Mouse (Mus musculus) 416B (cell line): ENCODE data around the gene Crlf3.
"Not testable (repeated sequence)": the region's sequence is repeated elsewhere in the genome, so short reads cannot be mapped to it uniquely, and the experiment has no call there.

Source experiments
- DNase-seq: peaks from one replicate; pipeline ENCODE4 v3.0.0; 2011; ENCODE audit warnings: low read depth

Crlf3 gene

DNA sequence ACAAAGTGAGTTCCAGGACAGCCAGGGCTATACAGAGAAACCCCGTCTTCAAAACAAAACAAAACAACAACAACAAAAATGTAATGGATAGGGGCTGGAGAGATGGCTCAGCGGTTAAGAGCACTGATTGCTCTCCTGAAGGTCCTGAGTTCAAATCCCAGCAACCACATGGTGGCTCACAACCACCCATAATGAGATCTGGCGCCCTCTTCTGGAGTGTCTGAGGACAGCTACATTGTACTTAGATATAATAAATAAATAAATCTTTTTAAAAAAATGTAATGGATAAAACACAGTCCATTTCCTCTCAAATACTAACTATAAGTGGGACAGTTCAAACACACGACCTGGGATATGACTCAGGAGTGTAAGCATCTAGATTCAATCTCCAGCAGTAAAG is 14.4 kb downstream of the Crlf3 start:
- not testable (repeated sequence) for DNase-seq

DNA sequence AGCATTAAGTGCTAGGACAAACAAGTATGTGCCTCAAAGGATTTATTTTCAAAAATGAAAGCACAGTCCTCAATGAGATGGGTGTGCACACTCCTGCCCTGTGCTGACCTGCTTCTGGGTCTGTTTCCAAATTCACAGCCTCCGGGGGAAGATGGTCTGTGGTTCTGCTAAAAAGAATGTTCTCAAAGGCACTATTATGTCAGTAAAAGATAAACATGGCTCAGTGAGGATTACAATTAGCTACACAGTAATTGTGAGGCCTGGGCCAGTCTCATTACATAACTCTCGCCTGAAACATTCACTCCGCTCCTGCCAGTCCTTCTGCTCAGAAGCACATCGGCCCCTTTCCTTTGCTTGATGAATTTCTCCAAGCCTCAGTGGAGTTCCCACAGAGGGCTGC is 18.6 kb downstream of the Crlf3 start:
- no peak for DNase-seq

DNA sequence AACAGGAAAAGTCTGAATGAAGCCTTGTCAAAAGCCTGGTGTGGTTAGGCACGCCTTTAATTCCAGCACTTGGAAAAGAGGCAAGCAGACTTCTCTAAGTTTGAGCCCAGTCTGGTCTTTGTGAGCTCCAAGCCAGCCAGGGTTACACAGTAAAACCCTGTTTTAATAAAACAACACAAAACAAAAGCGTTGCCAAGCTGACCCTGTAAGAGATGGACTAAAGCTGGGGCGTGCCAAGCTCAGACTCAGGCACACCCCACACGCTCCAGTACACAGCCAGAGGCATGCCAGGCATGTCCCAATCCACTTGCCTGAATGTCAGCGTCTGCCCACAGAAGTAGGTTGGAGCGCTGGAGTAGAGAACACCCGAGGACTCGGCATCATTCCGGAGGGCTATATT is 24.6 kb downstream of the Crlf3 start:
- no peak for DNase-seq

DNA sequence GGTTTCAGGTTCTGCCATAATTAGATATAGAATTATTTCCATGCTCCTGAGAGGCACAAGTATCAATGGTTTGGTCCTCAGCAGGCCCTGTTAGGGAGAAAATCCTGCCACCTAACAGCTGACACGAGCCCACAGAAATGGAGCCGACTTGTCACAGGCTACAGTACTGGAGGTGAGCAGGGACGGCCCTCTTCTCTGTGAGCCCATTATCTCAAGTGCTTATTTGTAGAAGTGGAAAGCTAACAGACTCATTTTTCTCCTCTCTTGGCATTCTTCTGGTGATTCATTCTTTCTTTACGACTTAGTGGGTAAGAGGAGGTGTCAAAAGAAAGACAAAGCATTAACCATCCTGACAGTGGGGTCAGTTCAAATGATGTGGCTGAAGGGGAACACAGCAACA is 26.1 kb downstream of the Crlf3 start:
- DNase-seq: no peak

DNA sequence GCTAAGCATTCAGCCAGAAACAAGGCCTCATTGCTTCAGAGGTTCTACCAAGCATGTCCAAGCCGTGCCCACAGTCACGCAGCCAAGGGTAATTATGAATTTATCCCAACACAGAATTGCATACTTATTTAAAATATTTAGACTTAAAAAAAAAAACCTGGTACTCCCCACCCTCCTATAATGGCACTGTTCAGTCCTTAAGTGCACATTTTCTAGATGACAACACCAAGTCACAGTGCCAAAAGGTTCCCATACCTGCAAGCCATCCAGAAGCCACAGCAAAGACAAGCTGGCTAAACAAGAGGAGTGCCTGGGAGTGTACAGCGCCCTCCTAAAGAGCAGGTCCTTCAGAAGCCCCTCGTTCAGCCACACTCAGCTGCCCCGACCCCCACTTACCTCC is 27.6 kb downstream of the Crlf3 start:
- DNase-seq: no peak

DNA sequence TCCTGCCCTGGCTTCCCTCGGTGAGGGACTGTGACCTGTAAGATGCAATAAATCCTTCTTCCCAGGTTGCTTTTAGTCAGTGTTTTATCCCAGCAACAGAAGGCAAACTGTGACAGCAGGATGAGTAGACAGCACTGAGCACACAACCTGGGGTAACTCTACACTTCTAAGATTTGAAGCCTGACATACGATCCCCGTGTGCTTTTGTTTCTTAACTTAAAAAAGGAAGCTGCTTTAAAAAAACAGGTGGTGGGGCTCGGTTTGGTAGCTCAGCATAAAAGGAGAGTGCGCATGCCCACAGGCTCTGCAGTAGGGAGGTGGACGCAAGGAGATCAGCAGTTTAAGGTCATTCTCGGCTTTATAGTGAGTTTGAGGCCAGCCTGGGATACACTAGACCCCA is 28.3 kb downstream of the Crlf3 start:
- no peak for DNase-seq

DNA sequence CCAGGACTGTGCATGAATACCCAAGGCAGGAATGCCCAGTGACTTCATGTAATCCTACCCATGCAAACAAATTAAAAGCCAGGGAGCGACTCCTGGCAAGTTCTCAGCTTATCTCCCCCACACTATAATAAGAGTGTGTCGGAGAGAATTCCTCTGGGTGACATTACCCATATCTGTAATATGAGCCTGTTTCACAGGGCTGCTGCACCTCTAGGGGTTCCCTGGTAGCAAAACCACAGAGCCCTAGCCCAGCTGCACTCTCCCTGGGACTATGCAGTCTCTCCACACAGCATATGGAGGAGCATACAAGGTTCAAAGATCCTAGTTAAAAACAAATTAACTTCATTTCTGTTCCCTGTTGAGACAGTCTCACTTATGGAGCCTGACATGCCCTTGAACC is 30.7 kb downstream of the Crlf3 start:
- no peak for DNase-seq

DNA sequence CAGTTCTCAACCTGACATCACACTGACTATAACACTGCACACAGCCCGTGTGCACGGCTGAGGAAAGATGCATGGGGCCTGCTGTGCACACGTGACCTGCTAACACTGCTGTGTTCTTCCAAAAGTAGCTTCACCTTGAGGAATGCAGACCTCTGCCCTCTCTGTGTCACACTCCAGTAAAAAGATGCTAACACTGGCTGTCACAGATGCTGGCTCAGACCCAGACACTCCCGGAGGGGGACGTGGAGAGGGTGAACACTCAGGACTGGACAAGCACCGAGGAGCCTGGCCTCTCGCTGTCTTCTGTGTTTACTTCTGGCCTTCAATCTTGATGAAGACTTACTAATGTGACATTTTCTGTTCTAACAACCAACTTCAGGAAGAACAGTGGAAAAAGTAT is 33.9 kb downstream of the Crlf3 start:
- DNase-seq: no peak

DNA sequence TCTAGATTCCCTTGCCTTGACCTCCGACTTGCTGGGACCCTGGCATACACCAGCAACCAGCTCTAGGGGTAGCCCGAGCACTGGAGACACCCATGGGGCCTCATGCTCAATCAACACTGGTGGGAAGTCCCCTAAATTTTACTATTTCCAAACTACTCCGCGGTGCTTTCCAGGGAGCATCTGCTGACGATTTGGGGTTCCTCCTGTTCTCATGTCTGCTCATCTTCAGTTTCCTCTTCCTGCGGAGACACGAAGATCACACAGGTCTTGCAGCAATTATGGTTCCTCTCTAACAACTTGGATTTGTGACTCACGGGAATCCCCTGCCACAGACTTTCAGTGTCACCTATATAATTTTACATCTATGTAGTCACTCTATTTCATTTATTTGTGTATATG is 37.4 kb downstream of the Crlf3 start:
- no peak for DNase-seq

DNA sequence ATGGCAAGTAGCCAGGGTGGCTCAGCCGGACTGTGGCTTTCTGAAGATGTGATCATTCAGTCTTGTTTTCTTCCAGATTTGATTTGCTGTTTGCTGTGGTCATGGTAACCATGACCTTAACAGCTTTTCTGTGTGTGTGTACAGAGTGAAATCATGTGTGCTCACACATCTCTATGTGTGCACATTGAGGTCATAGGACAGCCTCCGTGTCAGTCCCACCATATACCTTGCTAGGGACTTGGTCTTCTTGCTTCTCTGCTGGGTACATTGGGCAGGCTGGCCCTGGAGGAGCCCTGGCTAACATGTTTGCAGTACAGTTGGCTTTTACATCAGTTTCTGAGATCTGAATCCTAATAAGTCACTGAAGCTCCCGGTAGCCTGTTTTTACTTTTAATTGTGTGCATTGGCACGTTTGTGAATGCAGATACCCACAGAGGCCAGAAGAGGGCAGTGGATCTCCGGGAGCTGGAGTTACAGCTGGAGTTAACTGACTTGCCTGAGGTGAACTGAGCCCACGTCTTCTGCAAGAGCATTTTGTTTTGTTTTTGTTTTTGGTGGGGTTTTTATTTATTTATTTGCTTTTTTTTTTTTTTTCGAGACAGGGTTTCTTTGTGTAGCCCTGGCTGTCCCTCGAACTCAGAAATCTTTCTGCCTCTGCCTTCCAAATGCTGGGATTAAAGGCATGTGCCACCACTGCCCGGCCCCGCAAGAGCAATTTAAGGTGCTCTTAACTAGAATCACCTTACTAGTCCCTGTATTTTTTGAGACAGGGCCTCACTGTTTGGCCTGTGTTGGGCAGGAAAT is 38.0 kb downstream of the Crlf3 start:
- DNase-seq: peak; percentile 79

DNA sequence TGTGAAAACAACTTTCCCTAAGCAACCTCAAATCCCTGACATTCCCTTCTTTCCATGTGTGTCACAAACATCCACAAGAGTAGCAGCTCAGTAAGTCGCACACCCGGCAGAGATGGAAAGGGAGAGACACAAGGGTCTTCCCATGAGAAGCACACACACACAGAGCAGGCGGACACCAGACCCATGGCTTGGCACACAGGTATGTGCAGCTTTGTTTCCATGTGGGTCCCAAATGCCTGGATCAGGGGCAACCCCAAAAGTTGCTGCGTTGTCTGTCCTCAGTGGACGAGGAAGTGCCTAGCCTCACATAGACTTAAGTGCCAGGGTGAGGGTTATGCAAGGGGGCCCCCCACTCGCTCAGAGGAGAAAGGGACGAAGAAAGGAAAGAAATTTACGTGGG is 43.3 kb downstream of the Crlf3 start:
- no peak for DNase-seq

DNA sequence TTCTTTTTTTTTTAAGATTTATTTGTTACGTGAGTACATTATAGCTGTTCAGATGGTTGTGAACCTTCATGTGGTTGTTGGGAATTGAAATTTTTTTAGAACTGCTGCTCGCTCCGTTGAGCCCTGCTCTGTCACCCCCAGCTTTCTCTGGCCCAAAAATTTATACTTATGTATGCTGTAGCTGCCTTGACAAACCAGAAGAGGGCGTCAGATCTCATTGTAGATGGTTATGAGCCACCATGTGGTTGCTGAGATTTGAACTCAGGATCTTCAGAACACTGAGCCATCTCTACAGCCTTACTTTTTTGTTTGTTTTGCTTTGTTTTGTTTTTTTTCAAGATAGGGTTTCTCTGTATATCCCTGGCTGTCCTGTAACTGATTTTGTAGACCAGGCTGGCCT is 59.5 kb downstream of the Crlf3 start:
- peak; percentile 38 for DNase-seq

DNA sequence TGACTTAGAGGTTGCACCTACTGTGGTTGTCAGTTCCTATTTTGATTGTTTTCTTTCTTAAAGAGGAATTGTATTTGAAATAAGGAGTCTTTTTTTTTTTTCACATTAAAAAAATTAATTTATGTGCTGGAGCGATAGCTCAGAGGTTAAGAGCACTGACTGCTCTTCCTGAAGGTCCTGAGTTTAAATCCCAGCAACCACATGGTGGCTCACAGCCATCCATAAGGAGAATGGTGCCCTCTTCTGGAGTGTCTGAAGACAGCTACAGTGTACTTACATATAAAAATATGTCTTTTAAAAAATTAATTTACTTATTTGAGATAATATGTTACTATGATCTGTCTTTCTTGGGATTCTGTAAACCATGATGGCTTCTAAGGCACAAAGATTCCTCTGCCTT is 61.0 kb downstream of the Crlf3 start:
- DNase-seq: no peak

DNA sequence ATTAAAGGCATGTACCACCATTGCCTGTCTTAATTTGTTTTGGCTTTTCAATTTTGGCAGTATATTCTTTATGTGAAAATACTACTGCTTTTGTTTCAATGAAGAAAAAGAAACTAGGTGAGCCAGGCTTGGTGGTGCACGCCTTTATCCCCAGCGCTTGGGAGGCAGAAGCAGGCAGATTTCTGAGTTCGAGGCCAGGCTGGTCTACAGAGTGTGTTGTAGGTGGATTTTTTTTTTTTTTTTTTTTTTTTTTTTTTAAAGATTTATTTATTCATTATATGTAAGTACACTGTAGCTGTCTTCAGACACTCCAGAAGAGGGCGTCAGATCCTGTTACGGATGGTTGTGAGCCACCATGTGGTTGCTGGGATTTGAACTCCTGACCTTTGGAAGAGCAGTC is 64.3 kb downstream of the Crlf3 start:
- not testable (repeated sequence) for DNase-seq
